Mouse (Mus musculus) MEL (cell line): ENCODE measurements around the gene Erbb4. TPM values are rescaled to one million over a fixed set of nuclear protein-coding genes. Genes with fewer than 3 reads are reported as not detected.

Source experiments
- DNase-seq: peaks from one replicate; pipeline ENCODE4 v3.0.0; 2011; ENCODE audit warnings: low read depth, low spot score
- H3K27ac ChIP-seq: 2 replicates; pipeline ENCODE4 v1.5.1; 2012; ENCODE audit warnings: low read depth, mild to moderate bottlenecking, control low read depth, low read length, moderate library complexity; ENCODE audit not compliant: control insufficient read depth
- H3K27me3 ChIP-seq, 2 experiments: fragments of 150-350 bp in 1 of 2; sonication (generic) in 1 of 2; 2 replicates each; pipeline ENCODE4 v1.6.1; 2012; ENCODE audit warnings: low read length in 2 of 2, mild to moderate bottlenecking in 2 of 2, improper control_type of control experiment in 1 of 2, moderate library complexity in 1 of 2; ENCODE audit not compliant: insufficient read depth in 2 of 2, control insufficient read depth in 1 of 2
- H3K36me3 ChIP-seq, 2 experiments: 2 replicates each; pipeline ENCODE4 v1.6.1; 2012 to 2014; ENCODE audit warnings: low read length in 2 of 2, improper control_type of control experiment in 1 of 2, inconsistent platforms in 1 of 2, mild to moderate bottlenecking in 1 of 2; ENCODE audit not compliant: insufficient read depth in 2 of 2, control insufficient read depth in 1 of 2
- H3K4me1 ChIP-seq, 2 experiments: fragments of 150-350 bp in 1 of 2; sonication (generic) in 1 of 2; 2 replicates each; pipeline ENCODE4 v1.6.1; 2012; ENCODE audit warnings: low read length in 2 of 2, improper control_type of control experiment in 1 of 2, mild to moderate bottlenecking in 1 of 2; ENCODE audit not compliant: insufficient read depth in 2 of 2, control insufficient read depth in 1 of 2
- H3K4me3 ChIP-seq, 2 experiments: fragments of 150-350 bp in 1 of 2; sonication (generic) in 1 of 2; 2 replicates each; pipeline ENCODE4 v1.5.1; 2012; ENCODE audit warnings: low read depth in 2 of 2, low read length in 2 of 2, mild to moderate bottlenecking in 2 of 2, moderate library complexity in 2 of 2, control low read depth in 1 of 2, improper control_type of control experiment in 1 of 2; ENCODE audit not compliant: control insufficient read depth in 1 of 2, insufficient read depth in 1 of 2
- H3K79me2 ChIP-seq: 2 replicates; pipeline ENCODE4 v1.6.1; 2012; ENCODE audit warnings: mild to moderate bottlenecking, low read length, moderate library complexity; ENCODE audit not compliant: control insufficient read depth, poor library complexity, insufficient read depth
- H3K9ac ChIP-seq: 2 replicates; pipeline ENCODE4 v1.6.1; 2012; ENCODE audit warnings: low read depth, mild to moderate bottlenecking, control low read depth, low read length, moderate library complexity; ENCODE audit not compliant: control insufficient read depth, poor library complexity, severe bottlenecking
- H3K9me3 ChIP-seq: fragments of 150-350 bp; sonication (generic); replicated peaks from 2 replicates; pipeline ENCODE4 v1.6.1; 2012; ENCODE audit warnings: mild to moderate bottlenecking, low read length, improper control_type of control experiment, moderate library complexity; ENCODE audit not compliant: insufficient read depth
- CTCF ChIP-seq, 3 experiments: IDR thresholded peaks in 2 of 3; conservative IDR thresholded peaks in 1 of 3; 2 replicates each; pipeline ENCODE4 v1.5.1; 2011 to 2012; ENCODE audit warnings: low read length in 3 of 3, low read depth in 2 of 3, mild to moderate bottlenecking in 2 of 3, improper control_type of control experiment in 1 of 3, inconsistent platforms in 1 of 3, mixed read lengths in 1 of 3, moderate library complexity in 1 of 3; ENCODE audit not compliant: control insufficient read depth in 1 of 3, insufficient read depth in 1 of 3, poor library complexity in 1 of 3, severe bottlenecking in 1 of 3
- E2F4 ChIP-seq: IDR thresholded peaks from 2 replicates; pipeline ENCODE4 v1.6.1; 2011; ENCODE audit warnings: low read depth, low read length, improper control_type of control experiment, borderline replicate concordance
- ETS1 ChIP-seq: IDR thresholded peaks from 2 replicates; pipeline ENCODE4 v1.6.1; 2012; ENCODE audit warnings: low read depth, mild to moderate bottlenecking, inconsistent platforms, low read length, improper control_type of control experiment, moderate library complexity
- GABPA ChIP-seq: IDR thresholded peaks from 2 replicates; pipeline ENCODE4 v1.6.1; 2012; ENCODE audit warnings: low read depth, mild to moderate bottlenecking, inconsistent platforms, low read length, improper control_type of control experiment, moderate library complexity
- GATA1 ChIP-seq: IDR thresholded peaks from 2 replicates; pipeline ENCODE4 v1.6.1; 2011; ENCODE audit warnings: low read depth, low read length, improper control_type of control experiment
- JUND ChIP-seq: IDR thresholded peaks from 2 replicates; pipeline ENCODE4 v1.6.1; 2011; ENCODE audit warnings: low read depth, mild to moderate bottlenecking, improper control_type of control experiment, low read length
- KAT2A ChIP-seq: conservative IDR thresholded peaks from 2 replicates; pipeline ENCODE4 v1.6.1; 2012; ENCODE audit warnings: low read depth, low read length, improper control_type of control experiment, inconsistent platforms
- MAZ ChIP-seq: IDR thresholded peaks from 2 replicates; pipeline ENCODE4 v1.6.1; 2012; ENCODE audit warnings: low read depth, mild to moderate bottlenecking, inconsistent platforms, low read length, improper control_type of control experiment
- MYC ChIP-seq: IDR thresholded peaks from 2 replicates; pipeline ENCODE4 v1.6.1; 2011; ENCODE audit warnings: low read depth, mild to moderate bottlenecking, low read length, improper control_type of control experiment, moderate library complexity
- POLR2A ChIP-seq, 2 experiments: IDR thresholded peaks; 2 replicates each; pipeline ENCODE4 v1.6.1; 2011 to 2012; ENCODE audit warnings: low read length in 2 of 2, mild to moderate bottlenecking in 2 of 2, control low read depth in 1 of 2, improper control_type of control experiment in 1 of 2, low read depth in 1 of 2, moderate library complexity in 1 of 2; ENCODE audit not compliant: control insufficient read depth in 1 of 2, insufficient read depth in 1 of 2, poor library complexity in 1 of 2
- POLR2AphosphoS5 ChIP-seq: IDR thresholded peaks from 2 replicates; pipeline ENCODE4 v1.6.1; 2012; ENCODE audit warnings: low read depth, borderline replicate concordance, mild to moderate bottlenecking, inconsistent platforms, low read length, moderate library complexity, mixed read lengths
- RAD21 ChIP-seq: IDR thresholded peaks from 2 replicates; pipeline ENCODE4 v1.6.1; 2011; ENCODE audit warnings: mild to moderate bottlenecking, low read depth, low read length, improper control_type of control experiment
- RCOR1 ChIP-seq: IDR thresholded peaks from 2 replicates; pipeline ENCODE4 v1.6.1; 2012; ENCODE audit warnings: low read depth, mild to moderate bottlenecking, inconsistent platforms, low read length, improper control_type of control experiment
- SMC3 ChIP-seq: IDR thresholded peaks from 2 replicates; pipeline ENCODE4 v1.6.1; 2011; ENCODE audit warnings: low read depth, low read length, improper control_type of control experiment
- TAL1 ChIP-seq: IDR thresholded peaks from 2 replicates; pipeline ENCODE4 v1.6.1; 2012; ENCODE audit warnings: mild to moderate bottlenecking, inconsistent platforms, low read length, moderate library complexity, mixed read lengths
- TBP ChIP-seq: IDR thresholded peaks from 2 replicates; pipeline ENCODE4 v1.8.0; 2011; ENCODE audit warnings: low read depth, low read length, improper control_type of control experiment
- TCF12 ChIP-seq: IDR thresholded peaks from 2 replicates; pipeline ENCODE4 v1.6.1; 2014; ENCODE audit warnings: low read depth, mild to moderate bottlenecking, inconsistent platforms, low read length, improper control_type of control experiment, moderate library complexity
- USF2 ChIP-seq, 2 experiments: IDR thresholded peaks; 2 replicates each; pipeline ENCODE4 v1.6.1; 2011 to 2012; ENCODE audit warnings: improper control_type of control experiment in 2 of 2, low read length in 2 of 2, borderline replicate concordance in 1 of 2, inconsistent platforms in 1 of 2, low read depth in 1 of 2, mild to moderate bottlenecking in 1 of 2; ENCODE audit not compliant: insufficient read depth in 1 of 2
- ZC3H11A ChIP-seq: IDR thresholded peaks from 2 replicates; pipeline ENCODE4 v1.6.1; 2012; ENCODE audit warnings: low read depth, mild to moderate bottlenecking, inconsistent platforms, low read length, improper control_type of control experiment
- polyA plus RNA-seq, 2 experiments: library from polyadenylated mRNA; stranded (reverse) in 1 of 2; unstranded in 1 of 2; fragments of >175 nt in 1 of 2; fragments of >200 nt in 1 of 2; gene quantifications; 2 replicates each; pipeline versions ENCODE4 v1.2.1 to v1.2.4; 2012; ENCODE audit warnings: low replicate concordance in 2 of 2, low read depth in 1 of 2; ENCODE audit not compliant: insufficient read length in 2 of 2, insufficient read depth in 1 of 2, missing spikeins in 1 of 2
- total RNA-seq: library from RNA; depleted of rRNA; stranded (reverse); fragments of 300-350 nt; gene quantifications from 2 replicates; pipeline ENCODE4 v1.2.3, GENCODE M21; 2012

Erbb4 gene
- total and polyA plus RNA-seq, 3 experiments, result not detected

- no peak overlapping the region for H3K4me3 ChIP-seq
- no peaks in the 10 kb centered on the region for H3K9me3 ChIP-seq
- no peaks in the 10 kb centered on the region for H3K27me3 ChIP-seq
- TF ChIP-seq JUND (no peak), ETS1 (no peak), KAT2A (no peak), SMC3 (no peak), E2F4 (no peak), USF2 (IDR thresholded peaks at IDR 0.05; ENCODE audit: borderline replicate concordance in 1 of 2, insufficient read depth in 1 of 2, low read depth in 1 of 2, low read length in 2 of 2) (no peak), TBP (no peak), POLR2A (IDR thresholded peaks at IDR 0.05; ENCODE audit: control insufficient read depth in 1 of 2, insufficient read depth in 1 of 2, low read depth in 1 of 2, low read length in 2 of 2, poor library complexity in 1 of 2) (no peak), ZC3H11A (no peak), TAL1 (no peak), RCOR1 (no peak), CTCF (IDR thresholded peaks at IDR 0.05 in 2 of 3, conservative IDR thresholded peaks at IDR 0.05 in 1 of 3; ENCODE audit: control insufficient read depth in 1 of 3, insufficient read depth in 1 of 3, low read depth in 2 of 3, low read length in 3 of 3, poor library complexity in 1 of 3, severe bottlenecking in 1 of 3) (no peak), GABPA (no peak), TCF12 (no peak), MAZ (no peak), MYC (no peak), POLR2AphosphoS5 (no peak), RAD21 (no peak)
- TF ChIP-seq, all 39 proteins: peak for 0
- Histone ChIP-seq H3K36me3 (no peaks in the 10 kb centered on the region), H3K9ac (no peak overlapping the region), H3K79me2 (no peaks in the 10 kb centered on the region), H3K4me1 (no peaks in the 10 kb centered on the region), H3K27ac (no peak overlapping the region)
- no peak for DNase-seq
Measured at GRCm38 (mm10) chr1:68056494-68056893, 1051.4 kb downstream of the Erbb4 start.

GRCm38 (mm10) chr1:68054715-68055114 is 1053.1 kb downstream of the Erbb4 start:
- no peaks in the 10 kb centered on the region for H3K79me2 ChIP-seq
- no peak for DNase-seq
- H3K27ac ChIP-seq, result no peak overlapping the region
- H3K9me3 ChIP-seq, result no peaks in the 10 kb centered on the region
- TF ChIP-seq GATA1, result no peak
- H3K9ac ChIP-seq, result no peak overlapping the region
- no peaks in the 10 kb centered on the region for H3K4me1 ChIP-seq
- no peaks in the 10 kb centered on the region for H3K36me3 ChIP-seq
- no peaks in the 10 kb centered on the region for H3K27me3 ChIP-seq
- no peak overlapping the region for H3K4me3 ChIP-seq
